Mouse (Mus musculus) embryonic facial prominence, embryonic 10.5 days (tissue): ENCODE measurements around the gene Msl2. TPM values are rescaled to one million over a fixed set of nuclear protein-coding genes. Genes with fewer than 3 reads are reported as not detected.
A peak's percentile ranks its signal among the peaks of the same experiment; 100 is the strongest.

Experiments used
- DNase-seq: peaks from one replicate; pipeline ENCODE4 v3.0.0-alpha.2; 2017; ENCODE audit warnings: low spot score
- H3K27ac ChIP-seq: fragments of 300-500 bp; sonication (generic); replicated peaks from 2 replicates; pipeline ENCODE4 v1.5.1; 2016; ENCODE audit warnings: mild to moderate bottlenecking
- H3K27me3 ChIP-seq: fragments of 300-500 bp; sonication (generic); replicated peaks from 2 replicates; pipeline ENCODE4 v1.6.1; 2016; ENCODE audit warnings: low read depth, mild to moderate bottlenecking; ENCODE audit not compliant: poor library complexity, severe bottlenecking
- H3K36me3 ChIP-seq: fragments of 300-500 bp; sonication (generic); replicated peaks from 2 replicates; pipeline ENCODE4 v1.6.1; 2016; ENCODE audit warnings: mild to moderate bottlenecking, moderate library complexity
- H3K4me1 ChIP-seq: fragments of 300-500 bp; sonication (generic); 2 replicates; pipeline ENCODE4 v1.6.1; 2016
- H3K4me3 ChIP-seq: fragments of 300-500 bp; sonication (generic); 2 replicates; pipeline ENCODE4 v1.5.1; 2016; ENCODE audit warnings: mild to moderate bottlenecking, moderate library complexity
- H3K9me3 ChIP-seq: fragments of 300-500 bp; sonication (generic); 2 replicates; pipeline ENCODE4 v1.6.1; 2016; ENCODE audit warnings: mild to moderate bottlenecking
- WGBS: fragments of 180-500 bp; shearing (Covaris S2); methylation state at CpG from one replicate; pipeline ENCODE4 v1.1.7; 2016; 5-methylcytosine and 5-hydroxymethylcytosine counted together
- polyA plus RNA-seq: library from polyadenylated mRNA; unstranded; fragments of >200 nt; fragmentation: Nextera tagmentation; extraction: Ambion mirVana; gene quantifications from 2 replicates; pipeline ENCODE4 v1.2.1, GENCODE M21; 2016

Msl2 gene
- polyA plus RNA-seq, 1 experiment from 2014 or later: 5.0 TPM

- H3K9me3 ChIP-seq: no peaks in the 10 kb centered on the region
- peaks cover 16% of the 10 kb centered on the region for H3K36me3 ChIP-seq
- WGBS: 2% methylated on average over 18 of the region's 18 CpGs
- H3K27ac ChIP-seq: 0 out of 2 replicates have a peak overlapping the region, but pooled peaks have one; percentile 5
- no peak for DNase-seq
- H3K4me1 ChIP-seq: peaks cover 49% of the 10 kb centered on the region
- peak overlapping the region; percentile 99 for H3K4me3 ChIP-seq
- no peaks in the 10 kb centered on the region for H3K27me3 ChIP-seq
Measured at GRCm38 (mm10) chr9:101076095-101076875, 2.4 kb downstream of the Msl2 start.

DNA sequence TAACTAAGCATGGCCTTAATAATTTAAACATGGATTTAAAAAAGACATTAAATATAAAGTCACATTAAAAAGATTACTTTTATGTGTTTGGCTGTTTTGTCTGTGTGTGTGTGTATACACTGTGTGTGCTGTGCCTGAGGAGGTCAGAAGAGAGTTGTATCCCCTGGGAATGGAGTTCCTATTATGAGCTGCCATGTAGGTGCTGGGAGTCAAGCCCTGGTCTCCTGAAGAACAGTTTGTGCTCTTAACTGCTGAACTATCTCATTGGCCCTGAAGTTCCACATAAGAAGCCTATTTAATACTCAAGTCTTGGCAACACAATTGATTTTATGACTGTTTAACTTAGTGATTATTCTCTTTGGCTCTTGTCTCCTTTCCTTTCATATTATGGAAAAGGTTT lies 3.6 kb downstream of the Msl2 start:
- no peak for DNase-seq
- H3K4me1 ChIP-seq: peaks cover 48% of the 10 kb centered on the region

GRCm38 (mm10) chr9:101078579-101078978 lies 4.7 kb downstream of the Msl2 start:
- 0 out of 2 replicates have a peak, but pooled peaks cover under 1% of the 10 kb centered on the region for H3K9me3 ChIP-seq
- H3K4me1 ChIP-seq: peaks cover 38% of the 10 kb centered on the region
- 76% methylated on average over 4 of the region's 4 CpGs for WGBS
- DNase-seq: no peak
- no peaks in the 10 kb centered on the region for H3K27me3 ChIP-seq
- H3K27ac ChIP-seq: no peak overlapping the region
- H3K4me3 ChIP-seq: peak overlapping the region; percentile 99
- peaks cover 28% of the 10 kb centered on the region for H3K36me3 ChIP-seq

More for the DNA sequence above, 3.6 kb downstream of the Msl2 start:
- Histone ChIP-seq H3K27me3 (no peaks in the 10 kb centered on the region), H3K27ac (no peak overlapping the region), H3K9me3 (no peaks in the 10 kb centered on the region), H3K36me3 (peaks cover 22% of the 10 kb centered on the region), H3K4me3 (peak overlapping the region; percentile 99)

DNA sequence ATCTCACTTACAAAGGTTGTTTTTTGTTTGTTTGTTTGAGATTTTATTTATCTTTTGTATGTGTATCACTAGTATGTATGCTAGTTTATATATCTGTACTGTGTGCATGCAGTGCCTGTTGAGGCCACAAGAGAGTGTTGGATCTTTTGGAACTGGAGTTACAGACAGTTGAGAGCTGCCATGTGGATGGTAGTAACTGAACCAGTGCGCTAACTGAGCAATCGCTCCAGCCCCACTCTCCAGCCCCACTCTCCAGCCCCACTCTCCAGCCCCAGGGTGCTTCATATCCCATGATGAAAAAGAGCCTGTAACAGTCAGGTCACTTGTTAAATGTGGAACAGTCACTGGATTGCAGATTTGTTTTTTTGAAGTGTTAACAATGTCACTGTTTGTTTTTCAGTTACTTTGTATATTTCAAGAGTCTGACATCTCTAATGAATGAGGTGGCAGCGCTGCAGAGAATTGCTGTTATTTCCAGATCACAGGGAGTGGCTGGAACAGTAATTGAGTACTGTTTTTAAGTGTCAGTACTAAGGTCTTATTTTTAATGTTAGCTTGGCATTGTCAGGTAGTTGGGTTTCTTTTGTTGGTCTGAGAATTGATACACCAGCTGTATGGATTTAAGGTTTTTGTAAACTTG lies 6.3 kb downstream of the Msl2 start:
- no peak for DNase-seq
- Histone ChIP-seq H3K27me3 (no peaks in the 10 kb centered on the region), H3K36me3 (peaks cover 36% of the 10 kb centered on the region), H3K27ac (no peak overlapping the region), H3K9me3 (0 out of 2 replicates have a peak, but pooled peaks cover 3% of the 10 kb centered on the region), H3K4me1 (peaks cover 38% of the 10 kb centered on the region), H3K4me3 (no peak overlapping the region)
- WGBS: 85% methylated on average over 3 of the region's 3 CpGs

GRCm38 (mm10) chr9:101083728-101084127 lies 9.8 kb downstream of the Msl2 start:
- WGBS: 90% methylated on average over 3 of the region's 3 CpGs
- no peaks in the 10 kb centered on the region for H3K27me3 ChIP-seq

GRCm38 (mm10) chr9:101095425-101095824 lies 21.5 kb downstream of the Msl2 start:
- Histone ChIP-seq H3K4me1 (no peaks in the 10 kb centered on the region), H3K27me3 (no peaks in the 10 kb centered on the region), H3K27ac (no peak overlapping the region), H3K36me3 (peaks cover 24% of the 10 kb centered on the region), H3K4me3 (no peak overlapping the region), H3K9me3 (peaks cover 15% of the 10 kb centered on the region)
- no peak for DNase-seq
- 95% methylated on average over 4 of the region's 4 CpGs for WGBS

More at GRCm38 (mm10) chr9:101083728-101084127, 9.8 kb downstream of the Msl2 start:
- H3K27ac ChIP-seq: no peak overlapping the region
- peaks cover 32% of the 10 kb centered on the region for H3K36me3 ChIP-seq
- H3K9me3 ChIP-seq: 0 out of 2 replicates have a peak, but pooled peaks cover 3% of the 10 kb centered on the region
- no peak for DNase-seq
- no peak overlapping the region for H3K4me3 ChIP-seq
- H3K4me1 ChIP-seq: peaks cover 14% of the 10 kb centered on the region

GRCm38 (mm10) chr9:101096461-101096860 lies 22.6 kb downstream of the Msl2 start:
- no peaks in the 10 kb centered on the region for H3K27me3 ChIP-seq
- H3K36me3 ChIP-seq: peaks cover 34% of the 10 kb centered on the region
- DNase-seq: no peak
- H3K27ac ChIP-seq: no peak overlapping the region
- no peaks in the 10 kb centered on the region for H3K4me1 ChIP-seq
- 94% methylated on average over 3 of the region's 3 CpGs for WGBS
- no peak overlapping the region for H3K4me3 ChIP-seq
- peaks cover 15% of the 10 kb centered on the region for H3K9me3 ChIP-seq

GRCm38 (mm10) chr9:101097542-101097941 lies 23.6 kb downstream of the Msl2 start:
- Histone ChIP-seq H3K36me3 (peaks cover 41% of the 10 kb centered on the region), H3K4me1 (no peaks in the 10 kb centered on the region), H3K27ac (no peak overlapping the region), H3K27me3 (no peaks in the 10 kb centered on the region), H3K4me3 (no peak overlapping the region), H3K9me3 (peaks cover 9% of the 10 kb centered on the region)
- no peak for DNase-seq
- 68% methylated on average over 1 of the region's 1 CpGs for WGBS

DNA sequence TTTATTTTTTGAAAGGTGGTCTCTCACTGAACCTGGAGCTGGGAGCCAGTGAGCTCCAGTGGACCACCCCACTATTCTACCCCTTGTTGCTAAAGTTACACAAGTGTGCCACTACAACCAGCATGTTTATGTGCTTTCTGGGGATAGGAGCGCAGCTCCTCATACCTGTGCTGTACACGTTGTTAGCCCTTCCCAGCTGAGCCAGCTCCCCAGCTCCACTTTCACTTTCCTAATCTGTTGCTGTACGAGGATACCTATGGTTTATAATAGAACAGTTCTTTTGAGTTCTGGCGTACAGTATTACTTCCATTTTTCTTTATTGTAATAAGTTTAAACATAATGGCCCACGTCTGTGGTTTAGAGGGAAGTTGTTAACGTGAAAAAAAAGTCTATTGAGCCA lies 25.5 kb downstream of the Msl2 start:
- 93% methylated on average over 6 of the region's 6 CpGs for WGBS
- Histone ChIP-seq H3K36me3 (peaks cover 46% of the 10 kb centered on the region), H3K27ac (no peak overlapping the region), H3K9me3 (peaks cover 6% of the 10 kb centered on the region; the same call in 1 of the 2 replicates), H3K27me3 (no peaks in the 10 kb centered on the region), H3K4me1 (no peaks in the 10 kb centered on the region), H3K4me3 (no peak overlapping the region)
- DNase-seq: no peak

- Histone ChIP-seq H3K36me3 (peaks cover 46% of the 10 kb centered on the region), H3K9me3 (peaks cover 6% of the 10 kb centered on the region; the same call in 1 of the 2 replicates), H3K4me3 (no peak overlapping the region), H3K27ac (no peak overlapping the region), H3K4me1 (no peaks in the 10 kb centered on the region), H3K27me3 (no peaks in the 10 kb centered on the region)
- WGBS: 92% methylated on average over 3 of the region's 3 CpGs
- no peak for DNase-seq
Measured at GRCm38 (mm10) chr9:101100163-101100562, 26.3 kb downstream of the Msl2 start.

GRCm38 (mm10) chr9:101101547-101101946 lies 27.6 kb downstream of the Msl2 start:
- DNase-seq: no peak
- H3K36me3 ChIP-seq: peaks cover 51% of the 10 kb centered on the region
- H3K4me3 ChIP-seq: no peak overlapping the region
- 95% methylated on average over 8 of the region's 8 CpGs for WGBS
- no peaks in the 10 kb centered on the region for H3K27me3 ChIP-seq
- no peak overlapping the region for H3K27ac ChIP-seq
- no peaks in the 10 kb centered on the region for H3K4me1 ChIP-seq
- H3K9me3 ChIP-seq: peaks cover 6% of the 10 kb centered on the region; the same call in 1 of the 2 replicates

DNA sequence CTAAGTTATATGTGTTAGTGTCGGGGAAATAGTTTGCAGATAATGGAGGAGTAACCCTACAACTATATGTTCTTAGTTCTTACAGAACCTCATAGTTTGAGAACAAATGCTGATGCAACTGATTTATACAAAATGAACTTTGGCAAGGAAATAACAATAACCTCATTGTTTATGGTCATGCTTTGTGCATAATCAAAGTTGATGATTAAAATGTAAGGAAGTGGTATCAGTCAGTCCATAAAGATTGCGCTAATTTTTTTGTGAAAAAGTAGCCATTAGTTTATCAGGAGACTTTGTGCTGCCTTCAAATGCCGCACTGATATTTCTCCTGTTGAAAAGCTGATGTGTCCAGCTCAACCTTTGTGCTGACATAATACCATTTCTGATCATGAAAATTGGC lies 28.4 kb downstream of the Msl2 start:
- peaks cover 4% of the 10 kb centered on the region; the same call in 1 of the 2 replicates for H3K9me3 ChIP-seq
- H3K4me3 ChIP-seq: no peak overlapping the region
- 96% methylated on average over 3 of the region's 3 CpGs for WGBS
- DNase-seq: no peak
- no peaks in the 10 kb centered on the region for H3K27me3 ChIP-seq
- no peaks in the 10 kb centered on the region for H3K4me1 ChIP-seq
- no peak overlapping the region for H3K27ac ChIP-seq
- H3K36me3 ChIP-seq: peaks cover 48% of the 10 kb centered on the region

- Histone ChIP-seq H3K9me3 (no peaks in the 10 kb centered on the region), H3K27me3 (no peaks in the 10 kb centered on the region), H3K36me3 (peaks cover 48% of the 10 kb centered on the region), H3K4me1 (no peaks in the 10 kb centered on the region), H3K4me3 (no peak overlapping the region), H3K27ac (no peak overlapping the region)
- DNase-seq: no peak
- WGBS: 89% methylated on average over 11 of the region's 11 CpGs
Measured at GRCm38 (mm10) chr9:101104931-101105330, 31.0 kb downstream of the Msl2 start.
